Mouse (Mus musculus): ENCODE results near the gene Arhgap15. TPM values are rescaled to one million over a fixed set of nuclear protein-coding genes. Genes with fewer than 3 reads are reported as not detected.

Gene Arhgap15
- polyA plus RNA-seq, 1 experiment from 2014 or later = 1.0 TPM

DNA sequence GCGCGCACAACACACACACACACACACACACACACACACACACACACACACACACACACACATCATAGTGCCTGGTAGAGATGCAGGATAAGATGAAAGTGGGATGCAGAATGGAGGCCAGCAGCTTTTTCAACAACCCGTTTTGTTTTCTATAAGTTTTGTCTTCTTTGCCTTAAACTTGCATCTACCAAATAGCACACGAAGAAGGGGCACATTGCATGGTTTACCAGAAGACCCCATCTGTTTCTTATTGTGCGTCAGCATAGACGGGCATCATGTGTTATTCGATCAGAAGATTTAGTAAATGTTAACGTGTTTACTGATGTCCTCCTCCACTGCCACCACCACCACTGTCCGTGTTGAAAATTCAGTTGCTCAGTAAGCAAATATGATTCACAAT, 311.7 kb downstream of the Arhgap15 start:
- Histone ChIP-seq H3K36me3 (ENCODE audit: control insufficient read depth, insufficient read depth, low read length) (no peaks in the 10 kb centered on the region), H3K27ac (ENCODE audit: low read depth, low read length) (no peak overlapping the region), H3K9me3 (replicated peaks; ENCODE audit: control insufficient read depth, low read length) (no peaks in the 10 kb centered on the region), H3K9ac (ENCODE audit: low read length) (no peak overlapping the region), H3K27me3 (replicated peaks; ENCODE audit: control insufficient read depth, insufficient read depth, low read length) (no peaks in the 10 kb centered on the region), H3K4me1 (ENCODE audit: control insufficient read depth, insufficient read depth, low read length) (peaks cover 3% of the 10 kb centered on the region; the same call in 1 of the 2 replicates), H3K4me2 (ENCODE audit: low read length) (no peak overlapping the region), H3K4me3 (ENCODE audit: low read depth, low read length) (no peak overlapping the region)
- ATAC-seq (no peak), DNase-seq (ENCODE audit: low spot score) (no peak)
- WGBS = 73% methylated on average over 9 of the region's 9 CpGs

- H3K27me3 ChIP-seq (replicated peaks; ENCODE audit: control insufficient read depth, insufficient read depth, low read length) = no peaks in the 10 kb centered on the region
- peak; percentile 76; the same call in 1 of the 2 replicates for ATAC-seq
- H3K27ac ChIP-seq (ENCODE audit: low read depth, low read length) = no peak overlapping the region
Measured at GRCm38 (mm10) chr2:44060716-44061115, 312.1 kb downstream of the Arhgap15 start.

DNA sequence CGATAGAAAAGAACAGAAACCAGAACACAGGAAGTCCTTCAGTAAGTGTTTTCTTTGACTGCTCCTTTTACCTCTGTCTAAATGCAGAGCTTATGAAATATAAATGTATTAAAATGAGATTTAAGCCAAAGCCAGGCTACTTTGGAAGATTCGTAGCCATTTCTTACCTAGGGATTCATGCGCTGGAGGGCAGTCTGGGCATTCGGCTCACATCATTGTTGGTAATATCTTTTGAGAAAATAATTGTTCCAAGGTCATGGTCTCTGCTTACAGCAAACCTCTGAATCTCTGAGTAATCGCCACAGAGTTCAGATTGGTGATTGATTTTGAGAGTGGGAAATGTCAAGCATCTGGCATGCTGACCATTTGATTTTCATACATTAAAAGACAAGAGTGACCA, 316.4 kb downstream of the Arhgap15 start:
- Histone ChIP-seq H3K4me1 (ENCODE audit: control insufficient read depth, insufficient read depth, low read length) (peaks cover 3% of the 10 kb centered on the region; the same call in 1 of the 2 replicates), H3K9ac (ENCODE audit: low read length) (no peak overlapping the region), H3K4me2 (ENCODE audit: low read length) (no peak overlapping the region), H3K4me3 (ENCODE audit: low read depth, low read length) (no peak overlapping the region), H3K9me3 (replicated peaks; ENCODE audit: control insufficient read depth, low read length) (no peaks in the 10 kb centered on the region), H3K36me3 (ENCODE audit: control insufficient read depth, insufficient read depth, low read length) (no peaks in the 10 kb centered on the region), H3K27ac (ENCODE audit: low read depth, low read length) (no peak overlapping the region), H3K27me3 (replicated peaks; ENCODE audit: control insufficient read depth, insufficient read depth, low read length) (no peaks in the 10 kb centered on the region)
- 86% methylated on average over 5 of the region's 5 CpGs for WGBS
- DNase-seq (ENCODE audit: low spot score) = no peak
- ATAC-seq = no peak

More at GRCm38 (mm10) chr2:44060716-44061115, 312.1 kb downstream of the Arhgap15 start:
- no peak overlapping the region for H3K4me3 ChIP-seq (ENCODE audit: low read depth, low read length)
- DNase-seq (ENCODE audit: low spot score) = peak; percentile 47
- H3K4me2 ChIP-seq (ENCODE audit: low read length) = no peak overlapping the region
- no peaks in the 10 kb centered on the region for H3K9me3 ChIP-seq (replicated peaks; ENCODE audit: control insufficient read depth, low read length)
- no peak overlapping the region for H3K9ac ChIP-seq (ENCODE audit: low read length)
- 40% methylated on average over 8 of the region's 8 CpGs for WGBS
- H3K4me1 ChIP-seq (ENCODE audit: control insufficient read depth, insufficient read depth, low read length) = peaks cover 3% of the 10 kb centered on the region; the same call in 1 of the 2 replicates
- H3K36me3 ChIP-seq (ENCODE audit: control insufficient read depth, insufficient read depth, low read length) = no peaks in the 10 kb centered on the region

DNA sequence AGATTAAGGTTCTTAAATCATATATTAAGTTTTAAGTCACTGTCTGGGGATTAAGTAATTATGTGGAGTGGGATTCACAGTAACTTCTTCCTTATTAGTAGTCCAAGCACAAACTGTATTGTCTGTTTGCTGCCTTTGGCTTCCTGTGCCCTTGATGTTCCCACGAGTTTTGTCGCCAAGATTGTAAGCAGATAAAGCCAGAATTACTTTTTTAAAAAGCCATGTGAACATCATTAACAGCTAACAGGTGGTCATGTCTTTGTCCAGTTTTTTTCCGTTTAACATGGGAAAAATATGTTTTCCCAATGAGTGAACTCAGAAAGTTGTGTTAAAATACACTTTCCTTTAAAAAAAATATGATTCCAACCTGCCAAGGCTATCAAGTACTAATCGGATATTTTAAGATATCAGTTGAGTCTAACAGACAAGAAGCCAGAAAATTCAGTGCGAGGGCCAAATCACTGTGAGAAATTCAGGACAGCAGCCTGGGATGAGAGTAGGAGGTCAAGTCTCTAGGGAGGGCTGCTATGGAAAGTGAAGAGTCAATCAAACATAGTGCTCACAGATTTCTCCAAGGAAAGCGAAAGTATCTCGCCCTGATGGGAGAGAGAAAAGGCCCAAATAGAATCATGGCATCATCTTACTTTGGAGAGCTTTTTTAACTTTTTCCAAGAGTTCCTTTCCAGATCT, 319.7 kb downstream of the Arhgap15 start:
- Histone ChIP-seq H3K4me3 (ENCODE audit: low read depth, low read length) (no peak overlapping the region), H3K27me3 (replicated peaks; ENCODE audit: control insufficient read depth, insufficient read depth, low read length) (no peaks in the 10 kb centered on the region), H3K27ac (ENCODE audit: low read depth, low read length) (no peak overlapping the region), H3K9ac (ENCODE audit: low read length) (no peak overlapping the region), H3K36me3 (ENCODE audit: control insufficient read depth, insufficient read depth, low read length) (no peaks in the 10 kb centered on the region), H3K4me2 (ENCODE audit: low read length) (no peak overlapping the region), H3K9me3 (replicated peaks; ENCODE audit: control insufficient read depth, low read length) (no peaks in the 10 kb centered on the region), H3K4me1 (ENCODE audit: control insufficient read depth, insufficient read depth, low read length) (no peaks in the 10 kb centered on the region)
- DNase-seq (ENCODE audit: low spot score) = no peak
- ATAC-seq = no peak
- 76% methylated on average over 7 of the region's 7 CpGs for WGBS

DNA sequence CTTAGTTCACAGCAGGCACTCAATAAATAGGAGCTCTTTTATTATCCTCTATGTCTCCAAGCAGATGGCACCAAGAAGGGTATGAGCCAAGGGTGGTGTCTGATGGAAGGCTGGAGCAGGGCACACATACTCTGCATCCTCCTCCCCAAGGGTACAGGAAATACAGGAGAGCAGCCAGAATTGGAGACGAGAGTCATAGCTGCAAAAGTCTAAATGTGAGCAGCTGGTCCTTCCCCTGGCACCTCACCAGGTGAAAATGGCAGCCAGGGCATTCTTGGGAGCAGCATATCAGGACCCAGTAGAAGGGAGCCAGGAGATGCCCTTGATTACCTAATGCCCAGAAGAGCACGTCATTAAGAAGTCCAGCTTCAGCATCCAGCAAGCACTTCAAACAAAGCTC, 320.3 kb downstream of the Arhgap15 start:
- 71% methylated on average over 2 of the region's 2 CpGs for WGBS

GRCm38 (mm10) chr2:44076570-44076969, 327.9 kb downstream of the Arhgap15 start:
- DNase-seq (ENCODE audit: low spot score) = no peak
- Histone ChIP-seq H3K27ac (ENCODE audit: low read depth, low read length) (no peak overlapping the region), H3K9ac (ENCODE audit: low read length) (no peak overlapping the region), H3K4me2 (ENCODE audit: low read length) (no peak overlapping the region), H3K4me3 (ENCODE audit: low read depth, low read length) (no peak overlapping the region), H3K27me3 (replicated peaks; ENCODE audit: control insufficient read depth, insufficient read depth, low read length) (no peaks in the 10 kb centered on the region), H3K9me3 (replicated peaks; ENCODE audit: control insufficient read depth, low read length) (no peaks in the 10 kb centered on the region), H3K36me3 (ENCODE audit: control insufficient read depth, insufficient read depth, low read length) (no peaks in the 10 kb centered on the region), H3K4me1 (ENCODE audit: control insufficient read depth, insufficient read depth, low read length) (no peaks in the 10 kb centered on the region)
- no peak for ATAC-seq

More for the DNA sequence above, 320.3 kb downstream of the Arhgap15 start:
- DNase-seq (ENCODE audit: low spot score) (peak; percentile 24), ATAC-seq (no peak)
- H3K36me3 ChIP-seq (ENCODE audit: control insufficient read depth, insufficient read depth, low read length) = no peaks in the 10 kb centered on the region
- no peak overlapping the region for H3K4me3 ChIP-seq (ENCODE audit: low read depth, low read length)
- H3K27ac ChIP-seq (ENCODE audit: low read depth, low read length) = no peak overlapping the region
- no peaks in the 10 kb centered on the region for H3K4me1 ChIP-seq (ENCODE audit: control insufficient read depth, insufficient read depth, low read length)
- no peak overlapping the region for H3K4me2 ChIP-seq (ENCODE audit: low read length)
- H3K27me3 ChIP-seq (replicated peaks; ENCODE audit: control insufficient read depth, insufficient read depth, low read length) = no peaks in the 10 kb centered on the region
- H3K9me3 ChIP-seq (replicated peaks; ENCODE audit: control insufficient read depth, low read length) = no peaks in the 10 kb centered on the region
- no peak overlapping the region for H3K9ac ChIP-seq (ENCODE audit: low read length)

- Histone ChIP-seq H3K4me3 (ENCODE audit: low read depth, low read length) (no peak overlapping the region), H3K36me3 (ENCODE audit: control insufficient read depth, insufficient read depth, low read length) (no peaks in the 10 kb centered on the region), H3K27ac (ENCODE audit: low read depth, low read length) (no peak overlapping the region), H3K4me1 (ENCODE audit: control insufficient read depth, insufficient read depth, low read length) (no peaks in the 10 kb centered on the region), H3K27me3 (replicated peaks; ENCODE audit: control insufficient read depth, insufficient read depth, low read length) (no peaks in the 10 kb centered on the region), H3K9me3 (replicated peaks; ENCODE audit: control insufficient read depth, low read length) (no peaks in the 10 kb centered on the region), H3K9ac (ENCODE audit: low read length) (no peak overlapping the region), H3K4me2 (ENCODE audit: low read length) (no peak overlapping the region)
- 92% methylated on average over 6 of the region's 6 CpGs for WGBS
- ATAC-seq = no peak
- DNase-seq (ENCODE audit: low spot score) = no peak
Measured at GRCm38 (mm10) chr2:44080530-44080929, 331.9 kb downstream of the Arhgap15 start.

GRCm38 (mm10) chr2:44081241-44081640, 332.6 kb downstream of the Arhgap15 start:
- Histone ChIP-seq H3K27ac (ENCODE audit: low read depth, low read length) (no peak overlapping the region), H3K9me3 (replicated peaks; ENCODE audit: control insufficient read depth, low read length) (no peaks in the 10 kb centered on the region), H3K4me2 (ENCODE audit: low read length) (no peak overlapping the region), H3K4me1 (ENCODE audit: control insufficient read depth, insufficient read depth, low read length) (no peaks in the 10 kb centered on the region), H3K4me3 (ENCODE audit: low read depth, low read length) (no peak overlapping the region), H3K9ac (ENCODE audit: low read length) (no peak overlapping the region), H3K36me3 (ENCODE audit: control insufficient read depth, insufficient read depth, low read length) (no peaks in the 10 kb centered on the region), H3K27me3 (replicated peaks; ENCODE audit: control insufficient read depth, insufficient read depth, low read length) (no peaks in the 10 kb centered on the region)
- DNase-seq (ENCODE audit: low spot score) = no peak
- no peak for ATAC-seq
- 84% methylated on average over 4 of the region's 4 CpGs for WGBS

DNA sequence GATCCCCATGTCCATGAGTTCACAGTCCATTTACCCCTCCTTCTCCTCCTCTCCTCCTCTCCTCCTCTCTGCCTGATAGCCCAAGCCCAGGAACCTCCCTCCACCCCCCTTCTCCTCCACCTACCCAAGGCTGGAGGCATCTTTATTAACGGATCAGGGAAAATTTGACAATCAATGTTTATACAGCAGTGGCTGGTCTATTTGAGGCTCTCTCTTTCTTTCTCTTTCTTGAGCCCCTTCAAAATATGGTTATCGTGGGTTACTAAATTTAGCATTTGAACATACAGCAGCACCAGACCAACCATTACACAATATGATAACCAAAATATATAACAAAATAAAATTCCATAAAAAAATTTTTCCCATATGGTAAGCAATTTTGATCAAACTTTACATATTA, 335.8 kb downstream of the Arhgap15 start:
- WGBS = 64% methylated on average over 2 of the region's 2 CpGs
- Histone ChIP-seq H3K9me3 (replicated peaks; ENCODE audit: control insufficient read depth, low read length) (no peaks in the 10 kb centered on the region), H3K4me3 (ENCODE audit: low read depth, low read length) (no peak overlapping the region), H3K4me2 (ENCODE audit: low read length) (no peak overlapping the region), H3K4me1 (ENCODE audit: control insufficient read depth, insufficient read depth, low read length) (no peaks in the 10 kb centered on the region), H3K36me3 (ENCODE audit: control insufficient read depth, insufficient read depth, low read length) (no peaks in the 10 kb centered on the region), H3K27me3 (replicated peaks; ENCODE audit: control insufficient read depth, insufficient read depth, low read length) (no peaks in the 10 kb centered on the region), H3K9ac (ENCODE audit: low read length) (no peak overlapping the region), H3K27ac (ENCODE audit: low read depth, low read length) (no peak overlapping the region)
- DNase-seq (ENCODE audit: low spot score) = no peak
- no peak for ATAC-seq

Measured in forebrain, embryonic 14.5 days (tissue).